Mouse (Mus musculus) testis, adult 2 months (tissue): ENCODE results near the gene AU022252.

Experiments
- CTCF ChIP-seq: fragments of 200-500 bp; IDR thresholded peaks from 2 replicates; pipeline ENCODE4 v1.5.1; 2012; ENCODE audit warnings: low read depth, mild to moderate bottlenecking, inconsistent platforms, low read length, moderate library complexity; ENCODE audit not compliant: control insufficient read depth, insufficient read depth, insufficient replicate concordance
- POLR2A ChIP-seq: fragments of 200-500 bp; IDR thresholded peaks from 2 replicates; pipeline ENCODE4 v1.6.1; 2012; ENCODE audit warnings: low read depth, mild to moderate bottlenecking, inconsistent platforms, low read length, moderate library complexity; ENCODE audit not compliant: control insufficient read depth

DNA sequence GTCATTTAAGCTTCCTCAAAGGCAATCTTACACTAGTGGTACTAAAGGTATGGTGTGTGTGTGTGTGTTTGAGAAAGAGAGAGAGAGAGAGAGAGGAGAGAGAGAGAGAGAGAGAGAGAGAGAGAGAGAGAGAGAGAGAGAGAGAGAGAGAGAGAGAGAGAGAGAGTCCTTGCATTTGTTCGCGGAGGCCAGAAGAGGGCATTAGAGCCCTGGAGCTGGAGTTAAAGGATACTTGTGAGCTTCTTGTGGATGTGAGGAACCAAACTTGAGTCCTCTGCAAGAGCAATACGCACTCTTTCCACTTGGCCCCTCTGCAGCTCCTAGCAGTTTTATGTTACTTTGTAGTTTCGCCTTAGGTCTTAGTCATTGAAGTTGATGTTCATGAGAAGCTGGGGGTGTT is 69.5 kb downstream of the AU022252 start:
- no peak for TF ChIP-seq CTCF
- no peak for TF ChIP-seq POLR2A
